Mouse (Mus musculus): ENCODE measurements around the gene Zkscan7. TPM values are rescaled to one million over a fixed set of nuclear protein-coding genes. Genes with fewer than 3 reads are reported as not detected.

Gene Zkscan7
- total RNA-seq, 2 experiments from 2014 or later = 3.6 TPM

GRCm38 (mm10) chr9:122886372-122887179, 1.1 kb downstream of the Zkscan7 start:
- intact Hi-C loops (cut with DNase I; ENCODE audit: low total_unique reads) = no loop called here
- peak; percentile 59 for DNase-seq

- DNase-seq = no peak
- intact Hi-C loops (cut with DNase I; ENCODE audit: low total_unique reads) = no loop called here
These were observed 15.6 kb downstream of the Zkscan7 start for GRCm38 (mm10) chr9:122901047-122901446.

GRCm38 (mm10) chr9:122902717-122903535, 17.4 kb downstream of the Zkscan7 start:
- intact Hi-C loops (cut with DNase I; ENCODE audit: low total_unique reads) = no loop called here
- peak; percentile 70 for DNase-seq

- DNase-seq = no peak
- intact Hi-C loops (cut with DNase I; ENCODE audit: low total_unique reads) = no loop called here
These were observed 37.0 kb downstream of the Zkscan7 start for GRCm38 (mm10) chr9:122922436-122922835.

GRCm38 (mm10) chr9:122922936-122923381, 37.5 kb downstream of the Zkscan7 start, which contains the start of gene Zfp105:
Gene Zfp105 (plus strand): TSS chr9:122923072.
- intact Hi-C loops (cut with DNase I; ENCODE audit: low total_unique reads) = no loop called here

GRCm38 (mm10) chr9:122928915-122929314, 43.4 kb downstream of the Zkscan7 start:
- intact Hi-C loops (cut with DNase I; ENCODE audit: low total_unique reads) = no loop called here
- no peak for DNase-seq

More at GRCm38 (mm10) chr9:122922936-122923381, 37.5 kb downstream of the Zkscan7 start, which contains the start of gene Zfp105:
- DNase-seq = peak; percentile 71

Other genes with a start within 250 kb of the Zkscan7 start
- not detected for gene Topaz1, start 138.3 kb upstream of the Zkscan7 start, total RNA-seq (2021)
- gene Tcaim, start 80.1 kb upstream of the Zkscan7 start, total RNA-seq (2021) = 10 to 100 TPM; 31.1 to 32.9 TPM
- gene Gm35549, start 41.6 kb upstream of the Zkscan7 start, total RNA-seq (2021) = not detected
- 10 to 100 TPM; 29.7 to 36.0 TPM for gene Zfp445, start 19.7 kb upstream of the Zkscan7 start, total RNA-seq (2021)
- gene Zfp105, start 37.4 kb downstream of the Zkscan7 start, total RNA-seq (2021) = 1 to 10 TPM; 2.8 to 3.9 TPM
- 10 to 100 TPM; 11.1 to 12.1 TPM for gene 1110059G10Rik, start 65.3 kb downstream of the Zkscan7 start, total RNA-seq (2021)
- gene Kif15, start 65.4 kb downstream of the Zkscan7 start, total RNA-seq (2021) = 1 to 10 TPM; 2.1 to 2.5 TPM
- 10 to 100 TPM in 1 of 2 experiments, 1 to 10 TPM in 1; 9.0 to 11.2 TPM for gene Tmem42, start 135.6 kb downstream of the Zkscan7 start, total RNA-seq (2021)
- under 1 TPM; 0.16 TPM for gene Tgm4, start 149.0 kb downstream of the Zkscan7 start, total RNA-seq (2021)
- gene Zdhhc3, start 227.5 kb downstream of the Zkscan7 start, total RNA-seq (2021) = 10 to 100 TPM; 37.1 to 43.0 TPM
- 10 to 100 TPM; 18.1 to 20.7 TPM for gene Exosc7, start 227.5 kb downstream of the Zkscan7 start, total RNA-seq (2021)